Mouse (Mus musculus): ENCODE measurements around the gene Serpinb9e. TPM values are rescaled to one million over a fixed set of nuclear protein-coding genes. Genes with fewer than 3 reads are reported as not detected.
"Not testable (repeated sequence)": the region's sequence is repeated elsewhere in the genome, so short reads cannot be mapped to it uniquely, and the experiment has no call there.

The Serpinb9e gene
- not detected for total RNA-seq (2021)
- long read RNA-seq, experiment 1, result 0 reads
- long read RNA-seq, experiment 2, result 0 reads

DNA sequence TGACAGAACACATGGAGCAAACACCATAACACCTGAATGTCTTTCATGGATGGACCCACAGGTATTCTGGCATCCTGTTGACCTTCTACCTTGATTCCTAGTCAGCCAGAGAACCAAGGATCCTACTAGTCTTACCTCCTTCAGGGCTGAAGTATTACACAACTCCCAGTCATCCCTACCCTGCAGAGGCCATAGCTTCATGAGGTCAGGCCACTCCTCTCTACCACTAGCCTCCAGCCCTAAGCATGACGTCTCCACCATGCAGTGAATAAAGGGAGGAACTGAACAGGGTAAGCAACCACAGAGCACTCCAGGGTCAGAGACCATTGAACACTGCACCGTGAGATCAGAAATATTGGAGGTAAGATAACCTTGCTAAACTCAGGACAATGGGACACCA, at the start of gene Serpinb9e:
Gene Serpinb9e, plus strand, starts transcription at position 301 of the 400 bp plus-strand sequence.
- DNase-seq; intact Hi-C loops (cut with DNase I): not testable (repeated sequence)

DNA sequence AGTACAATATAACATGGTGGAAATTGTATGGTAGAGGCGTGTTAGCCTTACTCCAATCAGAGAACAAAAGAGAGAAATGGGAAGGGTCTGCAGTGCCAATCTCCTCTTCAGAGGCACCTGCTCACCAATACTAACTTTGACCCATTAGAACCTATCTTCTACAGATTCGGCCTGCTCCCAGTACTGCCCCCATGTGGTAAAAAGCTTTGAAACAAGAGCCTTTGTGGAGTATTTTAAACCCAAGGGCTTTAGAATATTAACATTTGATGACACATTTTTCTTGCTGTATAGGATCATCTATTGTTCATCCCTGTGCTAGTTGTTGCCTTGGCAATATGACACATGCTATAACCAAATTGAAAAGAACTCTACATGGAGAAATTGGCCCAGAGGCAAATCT, 49.7 kb upstream of the Serpinb9e start:
- DNase-seq, result no peak
- intact Hi-C loops (cut with DNase I), result no loop called here

DNA sequence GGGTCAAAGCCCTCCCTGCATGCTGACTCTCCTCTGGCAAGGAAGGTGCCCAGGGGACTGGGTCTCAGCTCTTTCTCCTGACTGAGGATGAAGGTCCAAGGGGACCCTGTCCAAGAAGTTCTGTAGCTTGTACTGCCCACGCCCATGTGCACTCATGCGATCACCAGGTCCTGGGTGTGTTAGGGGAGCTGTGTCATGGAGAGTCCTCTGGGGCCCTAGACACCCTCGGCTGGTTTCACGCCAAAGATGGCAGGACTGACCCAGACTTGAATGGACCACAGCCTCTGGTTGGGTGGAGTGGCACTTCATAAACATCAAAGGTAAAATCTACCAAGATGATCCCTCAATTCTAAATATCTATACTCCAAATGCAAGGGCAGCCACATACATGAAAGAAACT, 59.2 kb downstream of the Serpinb9e start:
- intact Hi-C loops (cut with DNase I); DNase-seq: not testable (repeated sequence)

Other genes starting within 250 kb of the Serpinb9e start
- 1 to 10 TPM; 7.8 to 8.6 TPM for gene Serpinb9, start 246.4 kb upstream of the Serpinb9e start, total RNA-seq (2021)
- gene Serpinb9b, start 222.2 kb upstream of the Serpinb9e start, total RNA-seq (2021), result under 1 TPM; 0.12 to 0.41 TPM
- gene Serpinb1b, start 171.0 kb upstream of the Serpinb9e start, total RNA-seq (2021), result not detected
- not detected for gene Serpinb9c, start 89.9 kb upstream of the Serpinb9e start, total RNA-seq (2021)
- not detected for gene Serpinb9d, start 56.7 kb upstream of the Serpinb9e start, total RNA-seq (2021)
- gene Serpinb9f, start 74.5 kb downstream of the Serpinb9e start, total RNA-seq (2021), result not detected
- gene Gm11397, start 146.1 kb downstream of the Serpinb9e start, total RNA-seq (2021), result not detected
- gene Serpinb9g, start 235.2 kb downstream of the Serpinb9e start, total RNA-seq (2021), result not detected